Mouse (Mus musculus) heart, adult 2 months (tissue): ENCODE data around the gene Mosmo.

Source experiments
- CTCF ChIP-seq: fragments of 200-600 bp; IDR thresholded peaks from 2 replicates; pipeline ENCODE4 v1.8.1; 2022; ENCODE audit warnings: antibody characterized with exemption, mild to moderate bottlenecking, moderate library complexity
- EP300 ChIP-seq: fragments of 200-500 bp; IDR thresholded peaks from 2 replicates; pipeline ENCODE4 v1.6.1; 2011; ENCODE audit warnings: low read depth, low read length, control low read depth; ENCODE audit not compliant: insufficient read depth
- POLR2A ChIP-seq: fragments of 200-500 bp; IDR thresholded peaks from 2 replicates; pipeline ENCODE4 v1.6.1; 2011; ENCODE audit warnings: mild to moderate bottlenecking, low read depth, low read length, control low read depth; ENCODE audit not compliant: insufficient read depth

DNA sequence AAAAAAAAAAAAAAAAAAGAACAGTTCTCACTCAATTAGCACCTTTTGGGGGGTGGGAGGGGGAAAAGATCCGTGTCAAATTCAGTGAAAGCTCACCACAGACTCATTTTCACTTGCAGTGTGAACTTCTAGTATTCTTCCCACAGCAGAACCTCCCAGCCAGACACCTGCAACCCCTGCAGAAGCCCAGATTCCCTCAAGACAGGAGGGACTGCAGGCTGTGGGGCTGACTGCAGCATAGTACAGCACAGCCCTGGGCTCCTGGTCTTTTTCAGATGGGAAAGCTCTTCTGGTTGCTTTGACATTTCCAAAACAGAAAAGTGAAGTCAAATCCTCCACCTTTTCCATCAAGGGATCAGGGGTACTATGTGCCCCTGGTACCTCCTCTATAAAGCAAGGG is 90.0 kb downstream of the Mosmo start:
- TF ChIP-seq CTCF (no peak), EP300 (no peak), POLR2A (no peak)
